Mouse (Mus musculus) adrenal gland, postnatal 14 days (tissue): ENCODE data around the gene Megf8. TPM values are rescaled to one million over a fixed set of nuclear protein-coding genes. Genes with fewer than 3 reads are reported as not detected.

Experiments
- DNase-seq: peaks from one replicate; pipeline ENCODE4 v3.0.0; 2021; ENCODE audit warnings: mixed read lengths
- total RNA-seq: library from RNA; stranded (reverse); gene quantifications from 2 replicates; pipeline ENCODE4 v1.2.3, GENCODE M21; 2021

Gene Megf8
- total RNA-seq, 1 experiment from 2014 or later = 39.7 TPM

GRCm38 (mm10) chr7:25339329-25339728, 22.4 kb downstream of the Megf8 start:
- DNase-seq = no peak

- DNase-seq = no peak
Observed at GRCm38 (mm10) chr7:25341000-25341784, 24.2 kb downstream of the Megf8 start.

DNA sequence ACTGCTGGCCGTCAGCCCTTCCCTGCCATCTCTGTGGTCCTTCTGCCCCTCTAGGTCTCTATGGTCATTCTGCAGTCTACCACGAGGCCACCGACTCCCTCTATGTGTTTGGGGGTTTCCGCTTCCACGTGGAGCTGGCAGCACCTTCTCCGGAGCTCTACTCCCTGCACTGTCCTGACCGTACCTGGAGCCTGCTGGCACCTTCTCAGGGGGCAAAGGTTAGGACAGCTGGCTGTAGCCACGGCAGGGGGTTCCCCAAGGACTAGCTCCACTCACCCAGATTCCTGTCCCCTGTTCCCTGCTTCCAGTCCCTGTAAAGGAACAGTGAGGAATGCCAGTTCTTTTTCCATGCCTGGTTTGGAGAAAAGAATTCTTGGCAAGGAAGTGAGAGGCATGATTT, 31.9 kb downstream of the Megf8 start:
- no peak for DNase-seq

GRCm38 (mm10) chr7:25358721-25359206, 41.8 kb downstream of the Megf8 start:
- DNase-seq = no peak

- DNase-seq = peak; percentile 72
Observed at GRCm38 (mm10) chr7:25363151-25363550, 46.2 kb downstream of the Megf8 start.

GRCm38 (mm10) chr7:25363632-25364031, 46.7 kb downstream of the Megf8 start:
- DNase-seq = no peak

DNA sequence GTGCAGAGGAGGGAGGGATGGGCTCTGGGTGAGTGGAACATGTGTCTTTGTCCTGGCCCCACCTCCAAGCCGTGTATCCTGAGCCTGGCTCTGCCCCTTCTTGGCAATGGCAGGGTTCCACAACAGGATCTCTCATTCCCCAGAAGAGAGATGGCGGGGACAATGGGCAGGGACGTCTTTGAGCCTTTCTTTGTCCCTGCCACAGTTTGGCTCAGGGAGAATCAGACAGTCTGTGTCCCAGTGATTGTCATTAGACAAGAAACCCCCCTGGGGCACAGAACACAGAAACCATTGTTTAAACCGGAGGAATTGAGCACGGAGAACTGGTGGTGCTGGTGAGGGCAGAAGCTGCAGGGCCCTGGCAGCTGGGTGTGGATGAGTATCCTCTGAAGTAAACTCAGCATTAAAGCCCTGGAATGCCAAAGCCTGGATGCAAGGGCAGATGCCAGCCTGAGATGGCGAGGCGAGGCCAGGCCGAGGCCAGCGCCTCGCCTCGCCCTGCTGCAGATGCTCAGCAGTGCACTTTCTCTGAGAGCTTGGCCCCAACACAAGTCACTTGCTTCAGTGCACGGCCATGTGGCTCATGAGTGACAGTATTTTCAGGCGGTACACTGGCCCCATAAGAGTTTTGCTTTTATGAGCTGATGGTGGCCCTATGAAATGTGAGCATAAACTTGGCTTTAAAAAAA, 49.1 kb downstream of the Megf8 start:
- no peak for DNase-seq

DNA sequence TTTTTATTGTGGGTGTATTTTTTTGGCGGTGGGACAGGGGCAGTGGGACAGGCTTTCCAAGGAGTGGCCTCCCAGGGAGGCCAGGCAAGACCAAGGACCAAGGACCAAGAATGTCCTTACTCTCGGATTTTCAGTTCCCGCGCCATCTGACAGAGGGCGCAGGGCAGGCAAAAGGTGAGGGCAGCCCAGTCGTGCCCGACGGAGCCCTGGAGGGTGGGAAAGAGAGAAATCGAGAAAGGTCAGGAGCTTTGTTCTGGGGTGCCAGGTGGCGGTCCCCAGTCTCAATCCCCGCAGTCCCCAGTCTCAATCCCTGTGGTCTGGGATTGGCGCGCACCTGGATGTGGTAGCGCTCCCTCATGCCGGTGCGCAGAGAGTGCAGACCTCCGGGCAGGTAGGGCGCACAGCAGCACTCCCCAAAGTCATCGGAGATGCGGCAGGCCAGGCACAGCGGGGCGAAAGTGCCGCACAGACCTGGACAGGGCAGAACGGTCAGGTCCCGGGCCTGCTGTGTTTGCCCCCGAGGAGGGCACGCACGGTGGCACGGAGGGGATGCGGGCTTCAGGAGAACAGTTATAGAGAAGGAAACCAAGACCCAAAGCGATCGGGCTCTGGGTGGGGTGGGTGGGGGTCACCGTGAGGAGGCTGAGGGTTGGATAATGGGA, 50.8 kb downstream of the Megf8 start:
- DNase-seq = peak; percentile 60

- DNase-seq = no peak
Observed at GRCm38 (mm10) chr7:25368333-25368732, 51.4 kb downstream of the Megf8 start.

GRCm38 (mm10) chr7:25369058-25369749, 52.2 kb downstream of the Megf8 start, which contains the start of gene Cnfn:
TSS of gene Cnfn (minus strand) at chr7:25369724.
- peak; percentile 1 for DNase-seq

GRCm38 (mm10) chr7:25372441-25372840, 55.5 kb downstream of the Megf8 start:
- peak; percentile 44 for DNase-seq

- DNase-seq = peak; percentile 91
Observed at GRCm38 (mm10) chr7:25376556-25376955, 59.6 kb downstream of the Megf8 start.

DNA sequence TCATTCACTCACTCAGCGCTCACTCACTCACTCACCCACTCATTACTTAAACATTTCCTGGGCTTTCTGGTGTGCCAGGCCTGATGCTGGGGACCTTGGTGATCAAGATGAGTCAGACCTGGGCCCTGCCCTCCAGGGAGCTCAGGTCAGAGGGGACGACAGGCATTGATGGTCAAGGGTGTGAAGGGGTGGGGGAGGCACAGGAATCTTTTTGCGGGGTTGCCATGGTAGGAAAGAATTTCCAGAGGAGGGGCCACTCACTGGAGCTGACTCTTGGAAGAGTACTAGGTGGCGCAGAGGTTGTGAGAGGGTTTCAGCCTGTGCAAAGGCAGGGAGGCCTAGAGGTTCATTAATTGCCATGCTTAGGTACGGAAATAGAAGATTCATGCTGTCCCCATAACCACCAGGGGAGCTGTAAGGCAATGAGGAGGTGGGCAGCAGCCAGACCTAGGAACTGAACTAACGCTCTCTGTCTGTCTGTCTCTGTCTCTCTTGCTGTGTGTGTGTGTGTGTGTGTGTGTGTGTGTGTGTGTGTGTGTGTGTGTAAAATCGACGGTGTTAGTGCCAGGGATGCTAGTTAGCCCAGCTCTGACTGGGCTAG, 60.2 kb downstream of the Megf8 start:
- peak; percentile 80 for DNase-seq

DNA sequence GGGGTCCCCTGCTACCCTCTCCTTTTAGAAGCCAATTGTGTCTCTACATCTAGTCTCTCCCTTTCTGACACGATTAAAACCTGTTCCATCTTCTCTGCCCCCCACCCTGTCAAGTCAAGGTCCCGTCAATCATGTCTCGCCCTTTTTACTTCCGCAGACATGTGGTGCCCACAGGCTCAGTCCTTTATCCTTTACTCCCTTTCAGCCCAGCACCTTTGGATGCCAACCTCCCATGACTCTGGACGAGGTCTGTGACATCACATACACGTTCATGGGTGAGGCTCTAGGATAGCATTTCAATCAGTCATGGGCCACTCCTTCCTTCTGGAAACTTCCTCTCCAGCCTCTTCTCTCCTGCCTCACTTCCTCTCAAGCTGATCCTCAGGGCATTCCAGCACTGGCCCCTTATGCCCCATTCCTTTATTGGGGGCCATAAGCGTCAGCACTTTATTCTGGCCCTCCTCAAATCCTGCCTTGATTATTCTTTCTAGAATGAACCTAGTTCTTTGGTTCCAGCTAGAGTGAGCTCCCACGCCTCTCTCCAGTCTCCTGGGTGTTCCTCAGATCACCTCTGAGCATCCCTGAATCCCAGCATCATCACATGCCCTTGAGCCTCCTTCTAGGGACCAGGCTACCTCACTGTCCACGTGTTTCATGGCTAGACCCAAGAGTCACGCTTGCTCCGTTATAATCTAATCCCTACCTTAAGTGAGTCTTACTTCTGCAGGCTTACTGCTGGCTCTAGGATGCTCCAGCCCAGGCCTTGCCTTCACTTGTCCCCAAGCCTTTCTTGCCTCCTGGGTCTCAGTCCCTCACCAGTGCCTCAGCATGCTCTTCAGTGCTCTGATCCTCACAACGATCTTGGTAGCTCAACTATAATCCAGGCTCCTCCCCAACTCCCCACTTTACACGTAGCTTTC, 61.5 kb downstream of the Megf8 start:
- peak; percentile 37 for DNase-seq

GRCm38 (mm10) chr7:25379551-25380351, 62.8 kb downstream of the Megf8 start:
- peak; percentile 77 for DNase-seq

GRCm38 (mm10) chr7:25380392-25381283, 63.7 kb downstream of the Megf8 start:
- DNase-seq = peak; percentile 35

DNA sequence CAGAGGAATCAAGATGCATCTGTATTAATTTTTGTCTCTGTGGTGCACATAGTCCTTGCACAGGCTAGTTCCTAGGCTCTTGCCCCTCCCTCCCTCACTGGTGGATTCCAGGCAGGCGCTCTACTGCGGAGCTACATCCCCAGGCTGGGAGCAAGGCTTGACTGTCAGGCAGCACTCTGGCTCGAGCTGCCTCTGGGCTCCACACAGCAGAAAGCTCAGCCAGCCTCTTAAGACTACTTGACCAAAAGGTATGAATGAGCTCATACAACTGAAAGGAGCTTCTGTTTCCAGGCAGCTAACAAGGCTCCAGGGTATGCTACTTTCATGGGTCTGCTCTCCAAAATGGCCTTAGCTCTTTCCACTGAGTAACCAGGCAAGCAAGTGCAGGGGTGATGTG, 64.3 kb downstream of the Megf8 start:
- peak; percentile 39 for DNase-seq

DNA sequence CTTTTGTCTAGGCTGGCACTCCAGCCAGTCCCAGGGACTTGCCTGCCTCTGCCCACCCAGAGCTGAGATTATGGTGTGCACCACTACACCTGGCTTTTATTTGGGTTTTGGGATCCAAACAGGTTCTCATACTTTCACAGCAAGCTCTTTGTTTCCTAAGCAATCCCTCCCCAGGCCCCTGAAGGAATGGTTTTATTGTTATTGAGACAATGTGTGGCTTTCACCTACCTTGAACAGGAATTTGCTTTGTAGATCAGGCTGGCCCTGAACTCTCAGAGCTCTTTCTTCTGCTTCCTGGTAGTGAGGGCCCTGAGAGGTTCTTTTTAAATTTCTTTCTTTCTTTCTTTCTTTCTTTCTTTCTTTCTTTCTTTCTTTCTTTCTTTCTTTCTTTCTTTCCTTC, 65.6 kb downstream of the Megf8 start:
- peak; percentile 4 for DNase-seq

- no peak for DNase-seq
Observed at GRCm38 (mm10) chr7:25383385-25383784, 66.4 kb downstream of the Megf8 start.
